Mouse (Mus musculus): ENCODE data around the gene Gm10490.
A peak's percentile ranks its signal among the peaks of the same experiment; 100 is the strongest.

Gm10490 gene

DNA sequence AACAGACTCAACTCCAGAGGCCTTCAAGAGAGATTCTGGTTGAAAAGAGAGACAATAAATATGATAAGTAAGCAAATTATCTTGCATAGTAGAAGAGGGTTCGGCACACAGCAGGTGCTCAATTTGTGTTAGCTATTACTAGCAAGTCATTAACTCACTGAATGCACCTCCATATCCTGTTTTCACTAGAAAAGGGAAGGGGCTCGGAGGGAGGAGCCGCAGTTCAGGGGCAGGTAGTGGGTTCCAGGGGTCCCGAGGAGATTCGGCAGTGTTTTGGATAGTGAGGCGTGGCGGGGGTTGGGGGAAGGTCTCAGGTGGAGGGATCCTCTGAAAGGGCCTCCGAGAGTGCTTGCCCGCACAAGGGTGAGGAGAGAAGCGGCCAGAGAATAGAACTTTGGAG lies 17.8 kb downstream of the Gm10490 start:
- no peak for DNase-seq

DNA sequence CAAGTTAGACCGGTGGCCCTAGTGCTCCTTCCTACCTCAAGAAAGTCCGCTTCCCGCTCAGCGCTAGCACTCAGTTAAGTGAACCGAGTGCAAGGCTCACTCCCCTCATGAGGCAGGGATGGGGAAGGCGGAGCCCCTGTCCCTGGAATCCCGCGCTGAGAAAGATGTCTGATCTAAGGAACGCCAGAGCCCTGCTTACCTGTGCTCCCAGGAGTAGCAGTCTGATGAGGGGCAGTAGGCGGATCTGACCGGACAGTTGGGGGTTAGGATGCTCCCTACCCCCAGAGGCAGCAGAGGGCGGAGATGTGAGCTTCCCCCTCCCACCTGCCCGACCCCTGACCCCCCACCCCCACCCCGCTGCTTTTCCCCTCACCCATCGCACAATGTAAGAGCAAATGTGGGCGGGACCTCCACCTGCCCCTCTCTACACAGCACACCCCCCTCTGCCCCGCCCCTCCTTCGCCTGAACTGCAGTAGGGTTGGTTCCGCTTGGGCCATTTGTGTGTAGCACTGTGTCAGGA lies 19.0 kb downstream of the Gm10490 start, which contains the start of gene Eras:
Gene Eras, minus strand, starts transcription at position 338 of the 521 bp plus-strand sequence.
- DNase-seq: no peak

- DNase-seq: no peak
Observed at GRCm38 (mm10) chrX:7936874-7937273, 27.5 kb downstream of the Gm10490 start.

DNA sequence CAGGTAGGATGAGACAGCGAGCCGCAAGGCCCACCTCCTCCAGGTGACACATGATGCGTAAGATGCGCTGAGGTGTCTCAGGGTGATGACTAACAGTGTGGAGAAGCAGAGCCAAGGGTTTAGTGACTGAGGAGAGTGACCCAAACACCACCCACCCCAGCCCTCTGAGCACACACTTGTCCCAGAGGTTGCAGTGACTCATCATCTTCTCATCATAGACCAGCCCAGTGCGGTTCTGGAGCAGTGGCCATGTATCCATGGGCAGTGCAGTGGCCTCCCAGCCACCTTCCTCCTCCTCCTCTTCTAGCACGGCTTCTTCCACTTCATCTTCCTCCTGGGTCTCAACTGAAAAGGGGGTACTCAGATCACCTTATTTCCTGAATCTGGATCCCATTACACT lies 28.3 kb downstream of the Gm10490 start:
- no peak for DNase-seq

DNA sequence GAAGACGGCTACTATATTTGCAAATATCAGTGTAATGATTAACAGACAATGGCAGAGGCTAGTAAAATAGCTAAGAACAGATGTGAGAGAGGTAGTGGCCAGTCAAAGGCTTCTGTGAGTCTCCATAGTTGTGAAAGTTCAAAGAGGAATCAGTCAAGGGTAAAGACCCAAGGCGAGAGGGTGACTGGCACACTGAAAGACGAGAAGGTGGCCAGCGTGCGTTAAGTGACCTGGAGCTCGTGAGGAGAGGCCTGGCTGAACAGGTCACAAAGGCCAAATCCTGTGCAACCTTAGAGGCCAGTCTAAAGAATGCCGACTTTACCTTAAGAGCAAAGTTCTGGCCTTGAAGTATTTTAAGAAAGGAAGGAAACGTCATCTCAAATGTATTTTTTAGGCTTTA lies 36.3 kb downstream of the Gm10490 start:
- DNase-seq: no peak

DNA sequence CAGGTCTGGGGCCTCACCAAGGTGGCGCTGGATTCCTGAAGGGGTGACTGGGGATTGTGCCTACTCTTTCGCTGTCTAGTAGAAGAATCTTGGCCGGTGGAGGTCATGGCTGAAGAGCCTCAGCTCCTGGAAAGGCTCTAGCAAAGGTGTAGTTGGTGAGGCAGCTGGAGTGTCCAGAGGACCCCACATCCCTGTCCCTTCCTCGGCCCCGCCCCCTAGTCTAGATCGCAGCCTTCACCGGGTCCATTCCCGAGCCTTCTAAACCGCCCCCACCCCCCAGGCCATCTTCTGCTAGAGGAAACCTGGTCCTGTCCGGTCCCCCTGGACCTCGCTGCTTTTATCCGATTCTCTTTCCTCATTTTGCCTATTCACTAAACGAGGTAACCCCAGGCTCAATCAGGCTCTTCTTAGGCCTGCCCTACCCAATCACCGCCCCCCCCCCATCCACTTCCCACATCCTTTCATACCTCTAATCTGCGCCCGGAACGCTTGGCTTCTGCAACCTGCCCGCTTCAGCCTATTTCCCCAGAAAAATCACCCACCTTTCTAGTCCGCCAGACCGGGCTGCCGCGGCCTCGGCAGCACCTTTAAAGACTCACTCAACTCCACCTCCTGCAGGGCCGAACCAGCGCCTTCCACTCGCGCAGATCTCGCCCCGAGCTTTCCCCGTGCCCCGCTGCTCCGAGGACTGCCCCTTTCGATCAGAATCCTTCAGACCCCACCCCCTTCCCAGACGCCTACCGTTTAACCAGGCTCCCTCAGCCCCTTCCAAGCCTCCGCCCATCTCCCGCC lies 38.0 kb downstream of the Gm10490 start, which contains the start of gene Hdac6:
Gene Hdac6, minus strand, starts transcription at position 782 of the 792 bp plus-strand sequence.
- peak; percentile 20 to 36 for DNase-seq

DNA sequence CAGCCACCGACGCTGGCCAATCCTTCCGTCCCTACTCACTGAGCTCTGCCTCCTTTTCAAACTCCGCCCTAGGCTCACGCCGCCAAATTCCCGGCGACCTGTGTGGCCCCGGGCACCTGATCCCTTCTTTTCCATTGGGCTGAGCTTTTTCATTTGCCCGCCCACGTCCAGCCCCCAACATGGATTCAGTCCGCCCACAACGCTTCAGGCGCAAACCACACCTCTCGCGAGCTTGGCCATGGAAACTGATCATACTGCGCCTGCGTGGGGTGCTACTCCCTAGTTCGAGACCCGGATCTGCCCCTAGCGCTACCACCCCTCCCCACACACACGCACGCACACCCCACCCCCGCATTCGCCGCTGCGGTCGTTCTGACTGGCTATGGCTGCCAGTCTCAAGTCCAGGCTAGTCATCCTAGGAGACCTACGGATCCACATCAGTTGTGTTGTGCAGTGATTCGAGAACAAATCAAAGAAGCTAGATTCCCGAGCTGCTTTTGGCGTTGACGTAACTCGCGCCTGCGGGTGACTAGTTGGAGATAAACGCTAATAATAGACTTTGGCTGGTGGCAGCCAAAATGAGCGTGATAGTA lies 38.7 kb downstream of the Gm10490 start:
- DNase-seq: peak; percentile 85 to 95

GRCm38 (mm10) chrX:7950091-7950490 lies 40.7 kb downstream of the Gm10490 start:
- DNase-seq: no peak

DNA sequence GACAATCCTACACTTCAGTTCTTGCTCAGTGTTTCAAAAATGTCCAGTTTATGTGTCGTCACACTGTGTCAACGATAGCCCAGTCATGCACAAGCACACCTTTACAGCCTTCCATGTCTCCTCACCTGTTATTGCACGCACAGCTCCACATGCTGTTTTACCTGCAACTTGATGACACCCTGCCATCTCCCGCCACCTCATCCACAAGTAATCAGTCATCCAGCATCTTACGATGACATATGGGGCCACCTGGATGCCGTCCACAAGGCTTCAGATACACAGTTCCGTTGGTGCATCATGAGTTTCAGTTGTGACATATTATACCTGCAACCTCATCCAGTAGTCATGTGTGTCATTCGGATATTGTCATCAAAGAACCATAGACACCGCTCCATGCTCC lies 49.5 kb downstream of the Gm10490 start:
- no peak for DNase-seq
